Mouse (Mus musculus) heart, embryonic 13.5 days (tissue): Measurements from ENCODE around the gene Cdc25b. TPM values are rescaled to one million over a fixed set of nuclear protein-coding genes. Genes with fewer than 3 reads are reported as not detected.

ENCODE experiments used
- ATAC-seq: fragments of 200-750 bp; cut with Nextera tagmentation; 2 replicates; pipeline ENCODE4 v1.8.0; 2017; ENCODE audit warnings: moderate TSS enrichment; ENCODE audit not compliant: insufficient number of reproducible peaks, low FRiP score, low TSS enrichment; ENCODE audit errors: extremely low read depth
- H3K27ac ChIP-seq: fragments of 300-500 bp; sonication (generic); replicated peaks from 2 replicates; pipeline ENCODE4 v1.5.1; 2015; ENCODE audit warnings: moderate library complexity, mild to moderate bottlenecking, inconsistent platforms
- H3K27me3 ChIP-seq: fragments of 300-500 bp; sonication (generic); replicated peaks from 2 replicates; pipeline ENCODE4 v1.6.1; 2015; ENCODE audit warnings: mild to moderate bottlenecking, inconsistent platforms
- H3K36me3 ChIP-seq: fragments of 300-500 bp; sonication (generic); 2 replicates; pipeline ENCODE4 v1.6.1; 2015; ENCODE audit warnings: mild to moderate bottlenecking, inconsistent platforms
- H3K4me1 ChIP-seq: fragments of 300-500 bp; sonication (generic); 2 replicates; pipeline ENCODE4 v1.6.1; 2015; ENCODE audit warnings: inconsistent platforms
- H3K4me2 ChIP-seq: fragments of 300-500 bp; sonication (generic); 2 replicates; pipeline ENCODE4 v1.6.1; 2015; ENCODE audit warnings: inconsistent platforms, mild to moderate bottlenecking, moderate library complexity
- H3K4me3 ChIP-seq: fragments of 300-500 bp; sonication (generic); 2 replicates; pipeline ENCODE4 v1.5.1; 2015; ENCODE audit warnings: moderate library complexity, mild to moderate bottlenecking, inconsistent platforms
- H3K9ac ChIP-seq: fragments of 300-500 bp; sonication (generic); 2 replicates; pipeline ENCODE4 v1.6.1; 2015; ENCODE audit warnings: inconsistent platforms, mild to moderate bottlenecking, moderate library complexity
- H3K9me3 ChIP-seq: fragments of 300-500 bp; sonication (generic); 2 replicates; pipeline ENCODE4 v1.6.1; 2016; ENCODE audit warnings: inconsistent platforms
- WGBS: fragments of 180-500 bp; shearing (Covaris S2); methylation state at CpG from one replicate; pipeline ENCODE4 v1.1.7; 2015; ENCODE audit warnings: mixed read lengths; 5-methylcytosine and 5-hydroxymethylcytosine counted together
- polyA plus RNA-seq: library from polyadenylated mRNA; unstranded; fragments of >200 nt; fragmentation: Nextera tagmentation; extraction: Ambion mirVana; gene quantifications from 2 replicates; pipeline ENCODE4 v1.2.1, GENCODE M21; 2015

Cdc25b gene
- polyA plus RNA-seq, result 36.6 and 41.2 TPM in 2 replicates

DNA sequence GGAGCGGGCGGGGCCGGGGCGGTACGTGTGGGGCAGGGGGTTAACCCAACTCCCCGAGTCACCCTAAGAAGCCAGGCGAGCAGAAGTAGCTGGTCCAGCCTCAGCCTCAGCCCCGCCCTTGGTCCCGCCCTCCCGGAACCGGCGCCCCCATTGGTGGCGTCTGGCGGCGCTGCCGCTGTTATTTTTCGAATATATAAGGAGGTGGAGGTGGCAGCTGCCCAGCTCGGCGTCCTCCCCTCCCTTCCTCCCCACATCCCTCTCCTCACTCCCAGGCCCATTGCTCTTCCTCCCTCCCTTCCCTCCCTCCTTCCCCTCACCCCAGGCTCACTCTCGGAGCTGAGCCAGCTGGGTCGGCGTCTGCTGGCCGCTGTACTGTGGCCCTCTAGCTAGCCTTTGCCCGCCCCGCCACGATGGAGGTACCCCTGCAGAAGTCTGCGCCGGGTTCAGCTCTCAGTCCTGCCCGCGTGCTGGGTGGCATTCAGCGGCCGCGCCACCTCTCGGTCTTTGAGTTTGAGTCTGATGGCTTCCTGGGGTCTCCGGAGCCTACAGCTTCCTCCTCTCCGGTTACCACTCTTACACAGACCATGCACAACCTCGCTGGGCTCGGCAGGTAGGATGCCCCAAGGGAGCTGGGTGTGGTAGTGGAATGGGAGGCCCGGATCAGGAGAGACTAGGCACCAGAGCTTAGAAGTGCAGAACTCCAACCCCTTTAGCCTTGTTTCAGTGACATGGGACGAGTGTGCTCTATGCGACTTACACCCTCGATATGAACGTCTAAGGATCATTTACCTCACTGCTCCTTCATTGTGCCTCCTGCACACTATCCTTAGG is at the start of gene Cdc25b, which contains the start of gene Spef1:
Gene Cdc25b, plus strand, starts transcription at position 179 of the 831 bp plus-strand sequence.
Gene Spef1, minus strand, starts transcription at position 512 of the 831 bp plus-strand sequence.
- Histone ChIP-seq H3K36me3 (peaks cover 30% of the 10 kb centered on the region), H3K27ac (peak within 1 kb of the TSS; percentile 95), H3K9ac (peak within 1 kb of the TSS; percentile 92), H3K4me3 (peak within 1 kb of the TSS; percentile 73), H3K4me2 (peak within 1 kb of the TSS; percentile 95), H3K27me3 (peaks cover 4% of the 10 kb centered on the region; the same call in 1 of the 2 replicates), H3K9me3 (no peaks in the 10 kb centered on the region), H3K4me1 (peaks cover 50% of the 10 kb centered on the region)
- WGBS, result under 1% methylated on average over 43 of the region's 43 CpGs
- peak; percentile 80 for ATAC-seq

- H3K9ac ChIP-seq, result no peak overlapping the region
- no peak for ATAC-seq
- no peak overlapping the region for H3K27ac ChIP-seq
- no peak overlapping the region for H3K4me2 ChIP-seq
- no peaks in the 10 kb centered on the region for H3K27me3 ChIP-seq
- no peaks in the 10 kb centered on the region for H3K9me3 ChIP-seq
- no peak overlapping the region for H3K4me3 ChIP-seq
- H3K4me1 ChIP-seq, result peaks cover 75% of the 10 kb centered on the region
- 83% methylated on average over 4 of the region's 4 CpGs for WGBS
- H3K36me3 ChIP-seq, result peaks cover 51% of the 10 kb centered on the region
Observed at GRCm38 (mm10) chr2:131138296-131138695, 48.5 kb upstream of the Cdc25b start.

GRCm38 (mm10) chr2:131138760-131139159 is 48.0 kb upstream of the Cdc25b start:
- H3K4me2 ChIP-seq, result no peak overlapping the region
- no peak overlapping the region for H3K4me3 ChIP-seq
- ATAC-seq, result no peak
- H3K9me3 ChIP-seq, result no peaks in the 10 kb centered on the region
- H3K27me3 ChIP-seq, result no peaks in the 10 kb centered on the region
- H3K36me3 ChIP-seq, result peaks cover 56% of the 10 kb centered on the region
- peaks cover 70% of the 10 kb centered on the region for H3K4me1 ChIP-seq
- WGBS, result 90% methylated on average over 7 of the region's 7 CpGs
- no peak overlapping the region for H3K9ac ChIP-seq
- H3K27ac ChIP-seq, result no peak overlapping the region; the same call in 1 of the 2 replicates

- Histone ChIP-seq H3K27me3 (no peaks in the 10 kb centered on the region), H3K9me3 (no peaks in the 10 kb centered on the region), H3K9ac (no peak overlapping the region), H3K4me2 (no peak overlapping the region), H3K27ac (peak overlapping the region; percentile 13; the same call in 1 of the 2 replicates), H3K4me1 (peaks cover 65% of the 10 kb centered on the region), H3K4me3 (no peak overlapping the region), H3K36me3 (peaks cover 55% of the 10 kb centered on the region)
- WGBS, result 75% methylated on average over 5 of the region's 5 CpGs
- ATAC-seq, result no peak
Observed at GRCm38 (mm10) chr2:131139287-131139686, 47.5 kb upstream of the Cdc25b start.

GRCm38 (mm10) chr2:131139886-131140532 is 46.7 kb upstream of the Cdc25b start:
- Histone ChIP-seq H3K27ac (peak overlapping the region; percentile 85), H3K4me2 (no peak overlapping the region), H3K4me3 (no peak overlapping the region), H3K9ac (peak overlapping the region; percentile 52; the same call in 1 of the 2 replicates), H3K27me3 (no peaks in the 10 kb centered on the region), H3K36me3 (peaks cover 62% of the 10 kb centered on the region), H3K9me3 (no peaks in the 10 kb centered on the region), H3K4me1 (peaks cover 58% of the 10 kb centered on the region)
- WGBS, result 12% methylated on average over 5 of the region's 5 CpGs
- ATAC-seq, result no peak

- H3K36me3 ChIP-seq, result peaks cover 67% of the 10 kb centered on the region
- H3K4me2 ChIP-seq, result no peak overlapping the region
- H3K27ac ChIP-seq, result peak overlapping the region; percentile 85
- H3K4me3 ChIP-seq, result no peak overlapping the region
- no peaks in the 10 kb centered on the region for H3K27me3 ChIP-seq
- H3K9ac ChIP-seq, result peak overlapping the region; percentile 52; the same call in 1 of the 2 replicates
- H3K4me1 ChIP-seq, result peaks cover 53% of the 10 kb centered on the region
- H3K9me3 ChIP-seq, result no peaks in the 10 kb centered on the region
- WGBS, result 38% methylated on average over 5 of the region's 5 CpGs
- no peak for ATAC-seq
Observed at GRCm38 (mm10) chr2:131140533-131140905, 46.2 kb upstream of the Cdc25b start.

- no peak overlapping the region for H3K9ac ChIP-seq
- 87% methylated on average over 8 of the region's 8 CpGs for WGBS
- H3K4me1 ChIP-seq, result peaks cover 43% of the 10 kb centered on the region
- H3K27me3 ChIP-seq, result no peaks in the 10 kb centered on the region
- no peaks in the 10 kb centered on the region for H3K9me3 ChIP-seq
- ATAC-seq, result no peak
- peaks cover 76% of the 10 kb centered on the region for H3K36me3 ChIP-seq
- H3K4me3 ChIP-seq, result no peak overlapping the region
- no peak overlapping the region for H3K4me2 ChIP-seq
- no peak overlapping the region for H3K27ac ChIP-seq
Observed at GRCm38 (mm10) chr2:131141336-131141986, 45.3 kb upstream of the Cdc25b start.

DNA sequence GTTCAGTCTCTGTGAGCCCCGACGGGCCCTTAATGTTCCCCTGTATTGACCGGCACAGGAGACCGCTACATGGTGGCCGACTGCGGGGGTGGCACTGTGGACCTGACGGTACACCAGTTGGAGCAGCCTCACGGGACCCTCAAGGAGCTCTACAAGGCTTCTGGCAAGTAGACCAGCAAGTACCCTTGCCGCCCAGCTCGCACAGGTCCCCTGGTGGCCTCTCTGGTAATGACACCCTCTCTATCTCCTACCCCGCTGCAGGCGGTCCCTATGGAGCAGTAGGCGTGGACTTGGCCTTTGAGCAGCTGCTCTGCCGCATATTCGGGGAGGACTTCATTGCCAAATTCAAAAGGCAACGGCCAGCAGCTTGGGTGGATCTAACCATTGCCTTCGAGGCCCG is 44.2 kb upstream of the Cdc25b start:
- Histone ChIP-seq H3K9ac (peak overlapping the region; percentile 40), H3K4me3 (no peak overlapping the region), H3K27me3 (no peaks in the 10 kb centered on the region), H3K36me3 (peaks cover 79% of the 10 kb centered on the region), H3K4me2 (peak overlapping the region; percentile 38), H3K27ac (no peak overlapping the region), H3K9me3 (no peaks in the 10 kb centered on the region), H3K4me1 (peaks cover 38% of the 10 kb centered on the region)
- WGBS, result 27% methylated on average over 18 of the region's 18 CpGs
- ATAC-seq, result no peak

DNA sequence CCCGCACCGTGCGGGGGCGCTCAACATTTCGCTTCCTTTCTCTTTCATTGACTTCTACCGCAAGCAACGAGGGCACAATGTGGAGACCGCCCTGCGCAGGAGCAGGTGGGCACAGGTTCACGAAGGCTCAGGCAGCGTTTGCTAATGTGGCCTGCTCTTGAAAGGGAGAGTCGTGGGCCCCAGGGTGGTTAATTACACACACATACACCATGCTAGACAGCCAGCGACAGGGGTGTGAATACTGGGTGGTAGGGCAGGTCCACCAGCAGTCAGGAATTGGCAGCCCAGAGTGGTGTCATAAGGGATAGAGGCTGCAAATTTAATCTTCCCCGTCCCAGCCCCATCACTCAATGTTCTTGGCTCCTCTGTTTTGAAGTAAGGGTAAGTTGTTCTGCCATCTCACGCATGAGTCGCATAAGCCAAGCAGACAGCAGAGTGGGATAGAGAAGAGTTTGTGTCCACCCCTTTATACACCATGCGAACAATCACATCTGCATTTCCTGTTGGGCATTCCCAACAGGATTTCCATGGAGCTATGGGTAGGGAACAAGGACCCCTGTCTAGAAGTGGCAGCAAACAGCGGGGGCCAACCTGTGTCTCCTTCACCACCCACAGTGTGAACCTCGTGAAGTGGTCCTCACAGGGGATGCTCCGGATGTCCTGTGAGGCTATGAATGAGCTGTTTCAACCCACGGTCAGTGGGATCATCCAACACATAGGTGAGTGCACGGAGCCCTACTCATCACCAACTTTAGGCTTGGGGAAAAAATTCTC is 43.6 kb upstream of the Cdc25b start:
- Histone ChIP-seq H3K4me1 (peaks cover 40% of the 10 kb centered on the region), H3K27me3 (no peaks in the 10 kb centered on the region), H3K4me2 (peak overlapping the region; percentile 38), H3K9me3 (no peaks in the 10 kb centered on the region), H3K4me3 (no peak overlapping the region), H3K9ac (peak overlapping the region; percentile 40), H3K36me3 (peaks cover 80% of the 10 kb centered on the region), H3K27ac (no peak overlapping the region)
- ATAC-seq, result no peak
- WGBS, result 67% methylated on average over 22 of the region's 22 CpGs

DNA sequence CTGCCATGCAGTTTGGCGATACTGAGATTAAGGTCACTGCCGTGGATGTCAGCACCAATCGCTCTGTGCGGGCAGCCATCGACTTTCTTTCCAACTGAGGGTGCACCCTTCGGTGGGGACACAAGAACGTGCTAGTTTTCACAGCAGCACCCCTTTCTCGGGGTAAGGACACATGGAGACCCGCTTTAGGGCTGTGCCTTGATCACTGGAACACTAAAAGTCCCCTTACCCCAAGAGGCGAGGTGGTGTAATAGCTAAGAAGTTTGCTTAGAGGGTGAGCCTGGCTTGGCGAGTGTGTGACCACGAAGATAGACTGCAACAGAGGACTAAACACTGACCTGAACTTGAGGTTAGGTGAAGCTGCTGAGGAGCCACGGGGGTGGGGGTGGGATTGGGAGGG is 41.6 kb upstream of the Cdc25b start:
- Histone ChIP-seq H3K36me3 (peaks cover 90% of the 10 kb centered on the region), H3K27ac (no peak overlapping the region), H3K4me1 (peaks cover 32% of the 10 kb centered on the region), H3K27me3 (no peaks in the 10 kb centered on the region), H3K4me2 (no peak overlapping the region), H3K9ac (no peak overlapping the region), H3K9me3 (no peaks in the 10 kb centered on the region), H3K4me3 (no peak overlapping the region)
- 48% methylated on average over 13 of the region's 13 CpGs for WGBS
- no peak for ATAC-seq
